Mouse (Mus musculus): ENCODE measurements around the gene Mex3a.

DNA sequence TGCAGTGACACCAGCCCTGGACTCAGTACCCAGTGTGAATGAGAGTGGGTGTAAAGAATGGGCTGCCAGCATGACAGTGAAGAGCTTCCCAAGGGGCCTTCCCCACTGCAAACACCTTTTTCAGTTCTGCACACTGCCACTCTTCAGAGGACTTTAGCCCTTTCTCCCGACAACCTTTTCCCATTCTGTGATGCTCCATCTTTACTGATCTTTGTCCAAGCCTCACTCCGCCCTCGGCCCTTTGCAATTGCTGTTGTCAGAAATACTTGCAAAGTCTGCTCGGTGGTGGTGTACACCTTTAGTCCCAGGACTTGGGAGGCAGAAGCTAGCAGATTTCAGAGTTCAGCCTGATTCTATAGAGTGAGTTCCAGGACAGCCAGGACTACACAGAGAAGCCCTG, 19.4 kb downstream of the Mex3a start:
- TF ChIP-seq CTCF (IDR thresholded peaks at IDR 0.05; ENCODE audit: low read depth): no peak
- TF ChIP-seq EP300 (optimal IDR thresholded peaks at IDR 0.05): no peak

All from stomach, postnatal 0 days (tissue).